Mouse (Mus musculus): ENCODE results near the gene Parp6. TPM values are rescaled to one million over a fixed set of nuclear protein-coding genes. Genes with fewer than 3 reads are reported as not detected.
A peak's percentile ranks its signal among the peaks of the same experiment; 100 is the strongest.

Parp6 gene
- polyA plus RNA-seq, 1 experiment = 5.5 TPM

GRCm38 (mm10) chr9:59654450-59654983, 37.4 kb downstream of the Parp6 start:
- H3K4me1 ChIP-seq = peaks cover 73% of the 10 kb centered on the region
- peak overlapping the region; percentile 94 for H3K4me3 ChIP-seq (replicated peaks)
- TF ChIP-seq FLI1 (IDR thresholded peaks at IDR 0.05; ENCODE audit: low read length) (no peak), GATA1 (IDR thresholded peaks at IDR 0.05; ENCODE audit: borderline replicate concordance, low read length) (no peak)
- H3K9me3 ChIP-seq = no peaks in the 10 kb centered on the region
- H3K36me3 ChIP-seq (replicated peaks; ENCODE audit: low read length) = peaks cover 28% of the 10 kb centered on the region
- H3K27me3 ChIP-seq (replicated peaks) = no peaks in the 10 kb centered on the region

GRCm38 (mm10) chr9:59655958-59656634, 39.0 kb downstream of the Parp6 start, which contains the start of gene Pkm:
Pkm (plus strand) TSS chr9:59656368.
- Histone ChIP-seq H3K27me3 (replicated peaks) (no peaks in the 10 kb centered on the region), H3K4me3 (replicated peaks) (peak within 1 kb of the TSS; percentile 94), H3K36me3 (replicated peaks; ENCODE audit: low read length) (peaks cover 27% of the 10 kb centered on the region), H3K4me1 (peaks cover 89% of the 10 kb centered on the region), H3K9me3 (no peaks in the 10 kb centered on the region)
- TF ChIP-seq GATA1 (IDR thresholded peaks at IDR 0.05; ENCODE audit: borderline replicate concordance, low read length) (no peak), FLI1 (IDR thresholded peaks at IDR 0.05; ENCODE audit: low read length) (no peak)

GRCm38 (mm10) chr9:59656635-59657617, 39.8 kb downstream of the Parp6 start:
- H3K4me3 ChIP-seq (replicated peaks) = peak overlapping the region; percentile 94
- TF ChIP-seq FLI1 (IDR thresholded peaks at IDR 0.05; ENCODE audit: low read length) (no peak), GATA1 (IDR thresholded peaks at IDR 0.05; ENCODE audit: borderline replicate concordance, low read length) (no peak)
- H3K36me3 ChIP-seq (replicated peaks; ENCODE audit: low read length) = peaks cover 28% of the 10 kb centered on the region
- H3K27me3 ChIP-seq (replicated peaks) = no peaks in the 10 kb centered on the region
- H3K4me1 ChIP-seq = peaks cover 94% of the 10 kb centered on the region
- no peaks in the 10 kb centered on the region for H3K9me3 ChIP-seq

- no peak for TF ChIP-seq FLI1 (IDR thresholded peaks at IDR 0.05; ENCODE audit: low read length)
- no peak for TF ChIP-seq GATA1 (IDR thresholded peaks at IDR 0.05; ENCODE audit: borderline replicate concordance, low read length)
- no peaks in the 10 kb centered on the region for H3K9me3 ChIP-seq
- H3K27me3 ChIP-seq (replicated peaks) = no peaks in the 10 kb centered on the region
- peak overlapping the region; percentile 94 for H3K4me3 ChIP-seq (replicated peaks)
- H3K4me1 ChIP-seq = peaks cover 94% of the 10 kb centered on the region
- peaks cover 38% of the 10 kb centered on the region for H3K36me3 ChIP-seq (replicated peaks; ENCODE audit: low read length)
These were observed 41.1 kb downstream of the Parp6 start for GRCm38 (mm10) chr9:59658146-59658545.

GRCm38 (mm10) chr9:59659036-59660026, 42.2 kb downstream of the Parp6 start:
- H3K27me3 ChIP-seq (replicated peaks) = no peaks in the 10 kb centered on the region
- H3K4me3 ChIP-seq (replicated peaks) = peak overlapping the region; percentile 94
- no peaks in the 10 kb centered on the region for H3K9me3 ChIP-seq
- peaks cover 50% of the 10 kb centered on the region for H3K36me3 ChIP-seq (replicated peaks; ENCODE audit: low read length)
- no peak for TF ChIP-seq GATA1 (IDR thresholded peaks at IDR 0.05; ENCODE audit: borderline replicate concordance, low read length)
- TF ChIP-seq FLI1 (IDR thresholded peaks at IDR 0.05; ENCODE audit: low read length) = no peak
- H3K4me1 ChIP-seq = peaks cover 94% of the 10 kb centered on the region

- Histone ChIP-seq H3K4me1 (peaks cover 94% of the 10 kb centered on the region), H3K4me3 (replicated peaks) (peak overlapping the region; percentile 94), H3K36me3 (replicated peaks; ENCODE audit: low read length) (peaks cover 61% of the 10 kb centered on the region), H3K9me3 (no peaks in the 10 kb centered on the region), H3K27me3 (replicated peaks) (no peaks in the 10 kb centered on the region)
- TF ChIP-seq GATA1 (IDR thresholded peaks at IDR 0.05; ENCODE audit: borderline replicate concordance, low read length) = no peak
- TF ChIP-seq FLI1 (IDR thresholded peaks at IDR 0.05; ENCODE audit: low read length) = no peak
These were observed 43.3 kb downstream of the Parp6 start for GRCm38 (mm10) chr9:59660421-59660820.

- TF ChIP-seq GATA1 (IDR thresholded peaks at IDR 0.05; ENCODE audit: borderline replicate concordance, low read length) (no peak), FLI1 (IDR thresholded peaks at IDR 0.05; ENCODE audit: low read length) (no peak)
- H3K4me1 ChIP-seq = peaks cover 100% of the 10 kb centered on the region
- H3K4me3 ChIP-seq (replicated peaks) = peak overlapping the region; percentile 94
- H3K27me3 ChIP-seq (replicated peaks) = no peaks in the 10 kb centered on the region
- H3K36me3 ChIP-seq (replicated peaks; ENCODE audit: low read length) = peaks cover 71% of the 10 kb centered on the region
- H3K9me3 ChIP-seq = no peaks in the 10 kb centered on the region
These were observed 44.4 kb downstream of the Parp6 start for GRCm38 (mm10) chr9:59661298-59661975.

GRCm38 (mm10) chr9:59663226-59663625, 46.1 kb downstream of the Parp6 start:
- no peaks in the 10 kb centered on the region for H3K9me3 ChIP-seq
- peaks cover 100% of the 10 kb centered on the region for H3K4me1 ChIP-seq
- peaks cover 86% of the 10 kb centered on the region for H3K36me3 ChIP-seq (replicated peaks; ENCODE audit: low read length)
- no peak for TF ChIP-seq FLI1 (IDR thresholded peaks at IDR 0.05; ENCODE audit: low read length)
- TF ChIP-seq GATA1 (IDR thresholded peaks at IDR 0.05; ENCODE audit: borderline replicate concordance, low read length) = no peak
- peak overlapping the region; percentile 31 for H3K4me3 ChIP-seq (replicated peaks)
- no peaks in the 10 kb centered on the region for H3K27me3 ChIP-seq (replicated peaks)

Data from megakaryocyte, embryonic 14.5 days (primary cell).